Mouse (Mus musculus) T-helper 2 cell (primary cell): ENCODE measurements around the gene Kalrn.

Experiments used
- in situ Hi-C: fragments of 300-600 bp; cut with MboI, MseI; formaldehyde crosslinking; loops from one replicate; pipeline ENCODE4 v1.15.1; 2025; ENCODE audit warnings: high pct_unique_total_duplicates

The Kalrn gene

GRCm38 (mm10) chr16:34079511-34079910 lies 493.8 kb downstream of the Kalrn start:
- in situ Hi-C loops: no loop called here

GRCm38 (mm10) chr16:34078732-34079131 lies 494.6 kb downstream of the Kalrn start:
- in situ Hi-C loops: no loop called here

- in situ Hi-C loops: no loop called here
Observed at GRCm38 (mm10) chr16:34076101-34076500, 497.2 kb downstream of the Kalrn start.

DNA sequence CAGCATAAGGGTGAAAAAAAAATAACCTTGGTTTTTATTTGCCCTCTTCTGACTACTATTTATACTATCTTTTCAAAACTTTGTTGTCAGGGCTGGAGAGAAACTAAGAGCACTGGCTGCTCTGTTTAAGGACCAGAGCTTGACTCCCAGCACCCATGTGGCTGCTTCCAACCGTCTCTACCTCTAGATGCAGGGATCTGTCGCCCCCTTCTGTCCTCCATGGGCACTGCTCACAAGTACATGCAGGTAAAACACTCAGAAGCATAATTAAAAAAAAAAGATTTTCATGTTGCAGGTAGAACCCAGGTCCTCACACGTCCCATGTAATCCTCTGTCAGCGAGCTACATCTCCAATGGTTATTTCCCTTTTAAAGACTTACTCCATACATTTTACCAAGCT lies 499.4 kb downstream of the Kalrn start:
- in situ Hi-C loops: no loop called here

DNA sequence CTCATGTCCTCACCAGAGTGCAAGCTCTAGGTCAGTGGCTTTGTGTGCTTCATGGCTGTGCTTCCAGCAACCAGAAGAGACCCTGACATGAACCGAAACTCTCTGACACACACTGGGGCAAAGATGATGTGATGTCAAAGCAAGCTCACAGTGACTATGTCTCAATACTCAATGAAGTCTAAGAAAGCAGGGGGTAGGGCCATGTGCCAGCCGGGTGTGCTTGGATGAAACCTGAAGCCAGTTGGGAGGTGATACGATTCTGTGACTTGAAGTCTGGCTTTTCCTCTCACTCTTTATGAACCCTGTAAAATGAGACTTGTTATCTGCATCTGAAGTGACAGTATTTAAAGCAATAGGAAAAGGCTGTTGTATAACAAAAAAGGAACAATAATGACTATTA lies 501.2 kb downstream of the Kalrn start:
- in situ Hi-C loops: no loop called here

DNA sequence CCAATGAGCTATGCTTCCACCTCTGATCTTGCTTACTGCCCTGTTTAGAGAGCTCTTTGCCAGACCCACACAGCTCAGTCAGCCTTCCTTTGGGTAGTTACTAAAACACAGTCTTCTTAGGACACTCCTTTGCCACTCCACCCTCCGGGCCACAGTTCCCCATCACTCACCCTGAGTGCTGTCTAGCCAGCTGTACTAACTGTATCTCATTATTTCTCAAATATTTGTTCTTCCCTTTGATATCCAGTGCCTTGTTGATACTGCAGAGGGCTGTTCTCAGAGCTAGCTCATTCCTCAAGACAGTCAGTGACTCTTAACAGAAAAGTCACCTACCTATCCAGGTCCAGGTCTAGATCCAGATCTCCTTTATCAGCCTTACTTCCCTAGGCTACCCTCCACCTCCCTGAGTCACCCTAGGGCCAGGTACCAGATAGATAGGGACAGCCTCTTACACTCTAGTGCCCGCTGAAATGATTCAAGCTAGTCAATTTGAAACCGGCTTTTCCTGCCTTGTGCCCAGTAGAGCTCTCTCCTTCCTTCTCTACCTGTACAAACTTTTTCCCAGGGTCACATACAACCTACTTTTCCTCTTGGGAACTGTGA lies 502.0 kb downstream of the Kalrn start:
- in situ Hi-C loops: no loop called here

- in situ Hi-C loops: no loop called here
Observed at GRCm38 (mm10) chr16:34069481-34069880, 503.9 kb downstream of the Kalrn start.

GRCm38 (mm10) chr16:34066922-34067321 lies 506.4 kb downstream of the Kalrn start:
- in situ Hi-C loops: no loop called here

DNA sequence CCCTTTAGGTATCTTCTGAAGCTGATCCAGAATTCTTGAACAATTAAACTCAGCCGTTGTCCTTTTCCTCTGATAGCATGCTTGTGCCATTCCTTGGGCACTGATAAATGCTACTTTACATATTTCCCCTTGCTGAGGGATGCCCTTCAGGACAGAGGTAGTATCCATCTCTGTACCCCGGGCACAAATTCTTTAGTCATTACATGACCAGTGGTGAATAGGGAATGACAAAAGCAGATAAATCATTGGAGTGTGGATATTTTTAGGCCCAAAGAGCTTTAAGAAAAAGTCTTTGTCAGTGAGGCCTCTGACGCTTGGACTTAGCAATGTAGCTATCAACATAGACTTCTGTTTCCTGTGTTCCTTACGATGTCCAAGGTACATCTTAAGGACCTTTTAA lies 507.0 kb downstream of the Kalrn start:
- in situ Hi-C loops: no loop called here

GRCm38 (mm10) chr16:34063313-34063712 lies 510.0 kb downstream of the Kalrn start:
- in situ Hi-C loops: no loop called here

DNA sequence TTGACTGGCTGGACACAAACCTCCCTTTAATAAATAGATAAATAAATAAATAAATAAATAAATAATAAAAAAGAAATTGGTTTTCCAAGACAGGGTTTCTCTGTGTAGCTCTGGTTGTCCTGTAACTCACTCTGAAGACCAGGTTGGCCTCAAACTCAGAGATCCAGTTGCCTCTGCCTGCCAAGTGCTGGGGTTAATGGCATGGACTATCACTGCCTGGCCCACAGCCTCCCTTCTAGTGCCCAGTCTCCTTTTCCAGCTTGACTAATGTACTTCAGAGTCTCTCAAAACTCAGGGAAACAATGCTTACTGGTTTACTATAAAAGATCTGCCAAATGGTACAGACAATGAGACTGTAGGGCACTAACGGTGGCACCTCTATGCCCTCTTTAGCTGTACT lies 511.7 kb downstream of the Kalrn start:
- in situ Hi-C loops: no loop called here

- in situ Hi-C loops: no loop called here
Observed at GRCm38 (mm10) chr16:34058611-34059010, 514.7 kb downstream of the Kalrn start.

- in situ Hi-C loops: no loop called here
Observed at GRCm38 (mm10) chr16:34057464-34057863, 515.9 kb downstream of the Kalrn start.

DNA sequence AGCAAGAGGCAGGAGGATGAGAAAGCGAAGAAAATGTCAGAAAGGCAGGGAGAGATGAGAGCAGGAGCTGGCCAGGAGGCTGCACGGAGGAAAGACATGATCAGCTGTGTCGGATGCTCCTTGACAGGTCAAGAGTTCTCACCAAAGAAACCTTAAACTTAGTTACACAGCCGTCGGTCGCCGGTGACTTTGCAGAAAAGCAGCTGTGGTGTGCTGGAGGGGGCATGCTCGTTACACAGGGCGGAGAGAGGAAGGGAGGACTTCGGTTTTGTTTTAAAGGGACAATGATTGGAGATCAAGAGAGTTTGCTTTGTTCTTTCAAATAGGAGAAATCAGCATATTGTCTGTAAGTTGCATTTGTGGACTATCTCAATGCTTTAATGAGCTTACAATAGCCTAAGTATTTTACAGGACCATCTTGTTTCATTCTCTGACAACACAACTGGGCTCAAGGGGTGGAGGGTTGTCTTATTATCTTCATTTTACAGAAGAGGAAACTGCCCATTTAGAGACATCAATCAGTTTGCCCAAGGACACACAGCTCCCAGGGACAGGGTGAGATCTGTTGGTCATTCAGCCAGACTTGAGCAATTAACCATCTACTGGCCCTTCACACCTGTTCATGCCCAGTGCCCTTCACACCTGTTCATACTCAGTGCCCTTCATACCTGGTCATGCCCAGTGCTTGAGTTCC lies 516.8 kb downstream of the Kalrn start:
- in situ Hi-C loops: no loop called here

- in situ Hi-C loops: no loop called here
Observed at GRCm38 (mm10) chr16:34050090-34050489, 523.2 kb downstream of the Kalrn start.

- in situ Hi-C loops: loop anchor here (10.0 kb wide), 1 partner anchor 735 kb away; no protein-coding TSS in a partner anchor
Observed at GRCm38 (mm10) chr16:34049361-34049760, 524.0 kb downstream of the Kalrn start.

DNA sequence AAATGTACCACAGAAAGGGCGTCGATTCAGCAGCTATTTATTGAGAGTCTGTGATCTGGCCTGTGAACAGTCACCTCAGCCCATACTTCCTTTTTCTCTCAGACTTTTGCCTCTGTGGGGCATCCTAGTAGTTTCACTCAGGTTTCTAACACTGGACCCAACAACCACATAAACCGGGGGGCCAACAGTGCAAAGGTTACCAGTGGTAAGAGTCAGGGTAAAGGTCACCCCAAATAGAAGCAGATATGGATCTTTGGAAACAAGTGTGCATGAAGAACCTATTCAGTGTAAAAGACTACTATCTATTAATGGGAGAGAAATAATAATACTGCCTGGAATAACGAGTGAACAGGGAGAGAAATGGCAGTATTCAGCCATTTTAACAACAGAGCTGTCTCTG lies 525.1 kb downstream of the Kalrn start:
- in situ Hi-C loops: loop anchor here (10.0 kb wide), 1 partner anchor 737 kb away; no protein-coding TSS in a partner anchor

- in situ Hi-C loops: loop anchor here (10.0 kb wide), 1 partner anchor 737 kb away; no protein-coding TSS in a partner anchor
Observed at GRCm38 (mm10) chr16:34047543-34047942, 525.8 kb downstream of the Kalrn start.

GRCm38 (mm10) chr16:34047006-34047360 lies 526.3 kb downstream of the Kalrn start:
- in situ Hi-C loops: loop anchor here (10.0 kb wide), 1 partner anchor 738 kb away; no protein-coding TSS in a partner anchor

DNA sequence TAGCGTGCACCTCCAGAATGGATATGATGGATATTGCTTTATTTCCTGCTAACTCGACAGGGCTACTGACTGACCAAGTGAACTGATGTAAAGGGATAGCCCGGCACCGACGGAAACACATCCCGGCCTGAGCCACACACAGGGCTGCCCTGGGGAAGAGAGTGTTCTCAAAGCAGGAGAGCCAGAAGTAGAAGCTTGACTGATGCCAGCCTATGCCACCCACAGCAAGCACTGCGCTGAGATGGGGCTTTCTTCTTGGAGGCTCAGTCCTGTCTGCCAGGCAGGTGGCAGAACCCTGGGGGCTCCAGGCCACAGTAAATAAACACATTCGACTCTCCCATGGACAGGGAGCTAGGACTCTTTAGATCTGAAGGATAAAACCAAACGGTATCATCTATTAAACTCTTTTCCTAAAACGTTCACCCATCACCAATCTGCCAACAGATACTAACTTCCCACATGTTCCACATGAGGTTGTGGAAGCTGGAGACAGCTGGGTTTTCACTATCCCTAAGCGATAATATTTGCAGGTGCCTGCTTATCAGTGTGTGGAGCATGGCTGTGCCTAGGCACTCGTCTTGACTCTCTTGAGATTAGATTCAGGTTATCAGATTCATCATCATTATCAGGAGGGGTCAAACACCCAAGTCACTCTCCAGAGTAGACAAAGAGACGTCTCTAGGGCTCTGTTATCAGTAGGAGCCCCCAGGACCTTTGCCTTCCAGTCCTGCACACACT lies 526.9 kb downstream of the Kalrn start:
- in situ Hi-C loops: loop anchor here (10.0 kb wide), 1 partner anchor 738 kb away; no protein-coding TSS in a partner anchor

DNA sequence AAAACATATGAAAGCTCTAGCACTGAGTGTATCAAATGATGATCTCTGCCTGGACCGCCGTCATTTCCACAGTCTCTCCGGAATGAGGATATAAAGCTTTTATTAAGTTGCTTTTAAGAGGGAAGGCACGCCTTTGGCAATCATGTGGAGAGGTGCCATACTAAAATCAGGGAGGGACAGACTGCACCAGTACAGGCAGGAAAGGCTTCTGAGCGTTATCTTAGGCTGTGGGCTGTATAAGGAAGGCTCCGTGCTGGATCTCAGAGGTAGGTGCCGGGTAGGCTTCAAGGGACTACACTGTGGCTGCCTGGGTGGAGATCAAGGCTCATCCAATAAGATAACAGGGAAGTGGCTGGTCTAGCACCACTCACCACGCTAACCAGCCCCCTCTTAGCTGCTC lies 528.8 kb downstream of the Kalrn start:
- in situ Hi-C loops: loop anchor here (10.0 kb wide), 1 partner anchor 740 kb away; no protein-coding TSS in a partner anchor

DNA sequence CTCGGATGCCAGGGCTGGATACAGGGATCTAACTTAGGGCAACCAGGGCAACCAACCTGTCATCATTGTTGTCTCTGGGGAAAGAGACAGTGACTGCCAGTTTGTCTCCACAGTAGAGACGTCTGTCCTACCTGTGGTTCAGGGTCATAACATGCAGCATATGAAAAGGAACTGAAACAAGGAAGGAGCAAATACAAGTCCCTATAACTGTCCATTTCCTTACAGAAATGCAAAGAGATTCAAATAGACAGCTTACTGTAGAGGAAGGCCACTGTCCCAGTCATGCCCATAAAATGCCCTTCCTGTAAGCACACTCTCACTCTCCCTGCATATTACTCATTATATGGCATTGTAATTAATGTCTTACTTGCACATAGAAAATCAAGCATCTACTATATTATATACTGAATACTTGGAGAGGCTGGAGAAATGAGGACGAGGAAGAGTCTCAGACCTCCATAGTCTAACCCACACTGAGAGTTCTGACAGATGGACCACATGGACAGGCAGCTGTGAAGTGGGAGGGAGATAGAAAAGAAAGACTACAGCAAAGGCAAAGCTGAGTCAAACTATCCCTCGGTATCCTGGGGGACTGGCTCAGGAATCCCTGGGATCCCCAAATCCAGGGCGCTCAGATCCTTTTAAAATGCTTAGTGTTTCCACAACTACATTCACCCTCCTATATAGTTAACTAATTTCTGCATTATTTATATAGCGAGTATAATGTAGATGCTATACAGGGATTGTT lies 530.1 kb downstream of the Kalrn start:
- in situ Hi-C loops: loop anchor here (10.0 kb wide), 1 partner anchor 742 kb away; no protein-coding TSS in a partner anchor
